Mouse (Mus musculus) ES-E14 (cell line): ENCODE measurements around the gene Foxn3. TPM values are rescaled to one million over a fixed set of nuclear protein-coding genes. Genes with fewer than 3 reads are reported as not detected.

Experiments
- DNase-seq: peaks from one replicate; pipeline ENCODE4 v3.0.0-alpha.2; 2013; ENCODE audit warnings: low read depth, low spot score
- H3K27ac ChIP-seq: 2 replicates; pipeline ENCODE4 v1.5.1; 2012; ENCODE audit warnings: low read depth, mild to moderate bottlenecking, low read length, moderate library complexity, mixed read lengths; ENCODE audit not compliant: poor library complexity, insufficient read depth, severe bottlenecking
- H3K36me3 ChIP-seq: 2 replicates; pipeline ENCODE4 v1.6.1; 2012; ENCODE audit warnings: mild to moderate bottlenecking, low read length, moderate library complexity, mixed read lengths; ENCODE audit not compliant: control insufficient read depth, poor library complexity, insufficient read depth, severe bottlenecking
- H3K4me1 ChIP-seq, 2 experiments: fragments of 150-350 bp in 1 of 2; sonication (generic) in 1 of 2; 2 replicates each; pipeline ENCODE4 v1.6.1; 2012; ENCODE audit warnings: low read length in 2 of 2, mild to moderate bottlenecking in 1 of 2, mixed read lengths in 1 of 2; ENCODE audit not compliant: control insufficient read depth in 2 of 2, insufficient read depth in 2 of 2, poor library complexity in 1 of 2
- H3K4me3 ChIP-seq, 2 experiments: fragments of 150-350 bp in 1 of 2; sonication (generic) in 1 of 2; 2 replicates each; pipeline ENCODE4 v1.5.1; 2012; ENCODE audit warnings: low read length in 2 of 2, low read depth in 1 of 2, mild to moderate bottlenecking in 1 of 2, mixed read lengths in 1 of 2; ENCODE audit not compliant: insufficient read depth in 1 of 2, poor library complexity in 1 of 2, severe bottlenecking in 1 of 2
- H3K9ac ChIP-seq: 2 replicates; pipeline ENCODE4 v1.6.1; 2012; ENCODE audit warnings: low read depth, mild to moderate bottlenecking, low read length, mixed read lengths; ENCODE audit not compliant: poor library complexity, insufficient read depth, severe bottlenecking
- H3K9me3 ChIP-seq: fragments of 150-350 bp; sonication (generic); 2 replicates; pipeline ENCODE4 v1.6.1; 2012; ENCODE audit warnings: low read depth, mild to moderate bottlenecking, low read length; ENCODE audit not compliant: control insufficient read depth, insufficient read depth
- CHD2 ChIP-seq: IDR thresholded peaks from 2 replicates; pipeline ENCODE4 v1.6.1; 2014; ENCODE audit warnings: mild to moderate bottlenecking, low read depth, low read length, inconsistent platforms
- HCFC1 ChIP-seq: IDR thresholded peaks from 2 replicates; pipeline ENCODE4 v1.6.1; 2012; ENCODE audit warnings: low read length, inconsistent platforms, borderline replicate concordance; ENCODE audit not compliant: insufficient read depth
- MAFK ChIP-seq: IDR thresholded peaks from 2 replicates; pipeline ENCODE4 v1.6.1; 2014; ENCODE audit warnings: mild to moderate bottlenecking, low read depth, low read length, inconsistent platforms; ENCODE audit not compliant: insufficient read depth
- ZC3H11A ChIP-seq: IDR thresholded peaks from 2 replicates; pipeline ENCODE4 v1.6.1; 2012; ENCODE audit warnings: low read depth, mild to moderate bottlenecking, inconsistent platforms, low read length, borderline replicate concordance
- ZNF384 ChIP-seq: IDR thresholded peaks from 2 replicates; pipeline ENCODE4 v1.6.1; 2012; ENCODE audit warnings: low read depth, low read length, inconsistent platforms
- in situ Hi-C, 2 experiments: fragments of 600-800 bp; cut with MboI; formaldehyde crosslinking; loops; one replicate each; pipeline ENCODE4 v1.15.1; 2025; ENCODE audit warnings: low sequenced_read_pairs in 2 of 2, inconsistent platforms in 1 of 2; ENCODE audit not compliant: unreplicated experiment in 2 of 2
- total RNA-seq: library from RNA; depleted of rRNA; stranded (reverse); fragments of 300-350 nt; gene quantifications from 2 replicates; pipeline ENCODE4 v1.2.3, GENCODE M21; 2012

Gene Foxn3
- total RNA-seq, 1 experiment, result 34.6 TPM

DNA sequence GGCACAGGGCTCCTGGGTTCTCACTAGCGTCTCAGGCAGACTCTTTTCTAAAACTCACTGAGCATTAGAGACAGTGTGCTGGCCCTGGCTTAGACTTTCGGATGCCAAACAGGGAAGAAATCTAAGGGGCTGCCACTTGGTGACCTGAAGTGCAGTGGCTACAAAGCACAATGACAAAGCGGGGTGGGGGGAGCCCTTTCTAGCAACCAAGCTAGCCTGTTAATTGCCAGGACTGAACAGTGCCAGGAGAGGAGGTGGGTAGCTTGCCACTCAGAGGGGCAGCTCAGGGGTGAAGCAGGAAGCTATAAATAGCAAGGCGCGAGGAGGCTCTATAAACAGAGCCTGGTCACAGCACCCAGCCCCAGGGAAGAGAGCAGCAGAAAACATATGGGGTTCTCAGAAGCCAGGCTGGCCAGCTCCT, 347.0 kb downstream of the Foxn3 start:
- no peak for TF ChIP-seq HCFC1
- no peak for TF ChIP-seq MAFK
- TF ChIP-seq ZC3H11A, result no peak
- no peak for TF ChIP-seq ZNF384
- Histone ChIP-seq H3K9ac (no peak overlapping the region), H3K36me3 (peaks cover 7% of the 10 kb centered on the region; the same call in 1 of the 2 replicates), H3K4me3 (no peak overlapping the region), H3K27ac (no peak overlapping the region), H3K9me3 (no peaks in the 10 kb centered on the region), H3K4me1 (peaks cover 0 to 6% of the 10 kb centered on the region in 2 experiments; a peak in 1 of 4 replicates)
- in situ Hi-C loops, result no loop called here
- DNase-seq, result no peak

DNA sequence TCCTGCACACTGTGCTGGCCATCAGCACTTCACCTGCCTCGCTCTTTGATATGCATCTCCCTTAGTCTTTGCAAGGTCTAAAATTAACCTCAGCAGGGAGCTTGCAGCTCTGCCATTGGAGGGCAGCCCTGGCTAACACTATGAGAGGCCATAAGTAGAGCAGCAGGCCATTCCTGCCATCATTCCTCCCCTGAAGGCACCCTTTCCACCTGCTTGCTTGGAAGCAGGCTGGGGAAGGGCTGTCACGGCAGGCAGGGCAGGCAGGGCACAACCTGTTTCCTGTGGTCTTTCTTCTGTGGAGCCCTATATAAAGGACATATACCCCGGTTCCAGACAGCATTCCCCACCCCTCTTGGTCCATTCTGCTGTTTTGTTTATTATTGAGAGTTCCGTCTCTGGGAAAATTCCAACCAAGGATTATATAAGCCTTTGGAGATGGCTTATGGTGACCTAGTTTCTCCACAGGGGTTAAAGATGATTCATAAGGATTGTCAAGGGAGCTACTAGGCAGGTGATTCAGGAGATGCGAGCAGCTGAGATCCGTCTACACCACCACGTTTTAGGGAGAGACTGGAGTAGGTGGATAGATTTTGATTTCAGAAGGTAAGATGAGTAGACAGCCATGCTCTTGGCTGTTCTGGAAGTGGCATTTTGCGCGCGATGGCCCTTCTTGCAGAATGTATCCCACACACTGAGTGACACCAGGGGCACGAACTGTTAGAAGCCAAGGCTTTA, 347.7 kb downstream of the Foxn3 start:
- Histone ChIP-seq H3K4me3 (no peak overlapping the region), H3K4me1 (peaks cover 0 to 6% of the 10 kb centered on the region in 2 experiments; a peak in 1 of 4 replicates), H3K9ac (no peak overlapping the region), H3K36me3 (peaks cover 7% of the 10 kb centered on the region; the same call in 1 of the 2 replicates), H3K27ac (no peak overlapping the region), H3K9me3 (no peaks in the 10 kb centered on the region)
- in situ Hi-C loops, result no loop called here
- DNase-seq, result no peak
- TF ChIP-seq ZC3H11A (no peak), ZNF384 (no peak), MAFK (no peak), HCFC1 (no peak), CHD2 (no peak)

DNA sequence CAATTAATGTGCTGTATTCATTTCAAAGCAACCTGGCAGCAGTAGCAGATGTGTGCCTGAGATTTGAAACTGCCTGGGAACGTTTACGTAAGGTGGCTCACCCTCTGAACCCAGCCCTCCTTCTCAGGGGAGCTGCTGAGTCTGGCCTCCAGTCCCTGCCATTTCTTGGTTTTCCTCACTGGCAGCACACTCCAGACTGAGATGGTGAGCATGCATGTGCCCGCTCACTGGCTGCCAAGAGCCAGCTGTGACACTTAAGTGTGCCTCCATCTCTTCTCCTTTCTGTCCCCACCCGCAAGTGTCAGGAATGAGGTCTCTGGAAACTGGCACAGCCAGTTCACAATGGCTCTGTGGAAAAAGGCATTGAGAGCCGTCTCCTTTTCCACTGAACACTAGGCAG, 349.3 kb downstream of the Foxn3 start:
- no peak for DNase-seq
- H3K4me1 ChIP-seq, result peaks cover 0 to 6% of the 10 kb centered on the region in 2 experiments; a peak in 1 of 4 replicates

DNA sequence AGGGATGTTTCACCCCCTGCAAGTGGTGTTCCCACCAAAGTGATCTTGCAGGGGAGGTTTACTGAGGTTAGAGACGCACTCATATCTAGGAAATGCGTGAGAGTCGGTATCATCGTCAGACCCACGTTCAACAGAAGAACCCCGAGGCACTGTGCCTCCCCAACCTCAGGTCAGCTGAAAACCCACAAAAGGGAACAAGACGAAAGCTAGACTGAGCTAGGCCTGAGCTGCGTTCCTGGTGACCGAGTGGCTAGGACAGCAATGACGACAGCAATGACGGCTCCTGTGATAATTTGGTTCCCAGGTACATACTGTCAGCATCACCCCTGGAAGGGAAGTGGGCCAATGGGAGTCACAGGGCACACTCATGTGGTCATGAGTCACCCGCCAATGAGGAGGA, 350.2 kb downstream of the Foxn3 start:
- no peak overlapping the region for H3K4me3 ChIP-seq
- no peak overlapping the region for H3K9ac ChIP-seq
- H3K27ac ChIP-seq, result no peak overlapping the region
- DNase-seq, result no peak
- H3K9me3 ChIP-seq, result no peaks in the 10 kb centered on the region
- in situ Hi-C loops, result no loop called here
- peaks cover 0 to 6% of the 10 kb centered on the region in 2 experiments; a peak in 1 of 4 replicates for H3K4me1 ChIP-seq
- TF ChIP-seq ZNF384, result no peak
- no peak for TF ChIP-seq HCFC1
- TF ChIP-seq ZC3H11A, result no peak
- TF ChIP-seq CHD2, result no peak
- no peak for TF ChIP-seq MAFK
- H3K36me3 ChIP-seq, result peaks cover 10% of the 10 kb centered on the region; the same call in 1 of the 2 replicates

More for the DNA sequence above, 349.3 kb downstream of the Foxn3 start:
- H3K9me3 ChIP-seq, result no peaks in the 10 kb centered on the region
- no peak overlapping the region for H3K9ac ChIP-seq
- H3K36me3 ChIP-seq, result peaks cover 7% of the 10 kb centered on the region; the same call in 1 of the 2 replicates
- TF ChIP-seq HCFC1, result no peak
- TF ChIP-seq MAFK, result no peak
- TF ChIP-seq ZNF384, result no peak
- no peak for TF ChIP-seq CHD2
- TF ChIP-seq ZC3H11A, result no peak
- in situ Hi-C loops, result no loop called here
- no peak overlapping the region for H3K27ac ChIP-seq
- H3K4me3 ChIP-seq, result no peak overlapping the region
